Mouse (Mus musculus): ENCODE measurements around the gene Tubb4b. TPM values are rescaled to one million over a fixed set of nuclear protein-coding genes. Genes with fewer than 3 reads are reported as not detected.

Gene Tubb4b
- polyA plus RNA-seq, 1 experiment = 449 TPM

DNA sequence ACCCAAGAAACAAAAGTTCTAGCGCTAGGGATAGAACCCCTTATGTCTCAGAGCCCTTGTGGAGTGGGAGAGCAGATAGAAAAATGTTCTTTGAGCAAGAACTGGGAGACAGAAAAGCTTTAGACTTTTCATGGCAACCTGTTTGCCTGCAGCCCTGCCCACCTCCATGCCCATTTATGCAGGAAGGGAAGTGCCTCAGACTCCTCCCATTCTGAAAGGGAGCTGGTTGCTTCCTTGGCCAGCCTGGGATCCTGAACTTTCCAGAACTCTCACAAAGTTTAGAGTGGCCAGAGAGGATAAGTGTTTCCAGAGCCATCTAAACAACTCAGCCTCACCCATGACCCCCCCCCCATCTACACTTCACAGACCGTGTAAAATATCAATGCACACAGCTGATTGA, 27.3 kb downstream of the Tubb4b start:
- TF ChIP-seq POLR2A (IDR thresholded peaks at IDR 0.05; ENCODE audit: borderline replicate concordance, extremely low read depth, insufficient read depth, insufficient read length, poor library complexity, severe bottlenecking) (no peak), CTCF (IDR thresholded peaks at IDR 0.05; ENCODE audit: borderline replicate concordance, extremely low read depth, insufficient read depth, insufficient read length) (no peak)
- DNase-seq (ENCODE audit: low read depth) = no peak

DNA sequence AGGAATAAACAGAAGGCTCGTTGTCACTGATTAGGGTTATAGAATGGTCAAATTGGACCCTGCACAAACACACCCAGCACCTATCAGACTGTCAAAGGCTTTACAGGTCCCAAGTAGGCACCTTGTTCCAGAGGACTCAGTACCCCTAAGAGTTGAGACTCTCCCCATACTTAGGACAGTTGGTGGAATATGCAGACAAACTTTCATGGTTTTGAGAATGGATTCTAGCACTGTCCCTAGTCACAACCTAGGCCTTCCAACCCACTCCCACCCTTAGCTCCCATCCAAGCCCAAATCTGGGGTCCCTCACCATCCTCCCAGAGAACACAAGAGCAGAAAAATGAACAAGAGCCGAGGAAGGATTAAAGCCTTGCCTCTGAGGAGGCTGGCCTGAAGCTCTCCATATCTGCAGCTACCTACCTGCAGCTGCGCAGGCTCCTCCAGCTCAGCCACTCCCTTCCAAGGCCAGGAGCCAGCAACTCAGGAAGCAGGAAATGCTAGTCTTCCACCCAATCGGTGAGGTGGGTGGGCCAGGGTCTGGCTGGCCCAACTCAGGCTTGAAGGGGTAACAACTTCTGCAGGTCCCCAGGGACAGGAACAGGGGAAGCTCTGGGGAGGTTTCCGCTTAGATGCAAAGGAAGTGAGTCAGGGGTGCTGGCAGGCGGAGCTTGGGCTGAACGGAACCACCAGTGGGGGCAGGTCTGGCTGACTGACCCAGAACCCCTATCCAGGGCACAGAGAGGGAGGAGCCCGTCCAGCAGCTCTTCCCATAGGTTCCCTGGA, 28.1 kb downstream of the Tubb4b start, which contains the start of gene Tor4a:
Gene Tor4a (minus strand): TSS at position 715 of the 783 bp plus-strand sequence.
- TF ChIP-seq POLR2A (IDR thresholded peaks at IDR 0.05; ENCODE audit: borderline replicate concordance, extremely low read depth, insufficient read depth, insufficient read length, poor library complexity, severe bottlenecking) (no peak), CTCF (IDR thresholded peaks at IDR 0.05; ENCODE audit: borderline replicate concordance, extremely low read depth, insufficient read depth, insufficient read length) (no peak)
- DNase-seq (ENCODE audit: low read depth) = peak; percentile 13

DNA sequence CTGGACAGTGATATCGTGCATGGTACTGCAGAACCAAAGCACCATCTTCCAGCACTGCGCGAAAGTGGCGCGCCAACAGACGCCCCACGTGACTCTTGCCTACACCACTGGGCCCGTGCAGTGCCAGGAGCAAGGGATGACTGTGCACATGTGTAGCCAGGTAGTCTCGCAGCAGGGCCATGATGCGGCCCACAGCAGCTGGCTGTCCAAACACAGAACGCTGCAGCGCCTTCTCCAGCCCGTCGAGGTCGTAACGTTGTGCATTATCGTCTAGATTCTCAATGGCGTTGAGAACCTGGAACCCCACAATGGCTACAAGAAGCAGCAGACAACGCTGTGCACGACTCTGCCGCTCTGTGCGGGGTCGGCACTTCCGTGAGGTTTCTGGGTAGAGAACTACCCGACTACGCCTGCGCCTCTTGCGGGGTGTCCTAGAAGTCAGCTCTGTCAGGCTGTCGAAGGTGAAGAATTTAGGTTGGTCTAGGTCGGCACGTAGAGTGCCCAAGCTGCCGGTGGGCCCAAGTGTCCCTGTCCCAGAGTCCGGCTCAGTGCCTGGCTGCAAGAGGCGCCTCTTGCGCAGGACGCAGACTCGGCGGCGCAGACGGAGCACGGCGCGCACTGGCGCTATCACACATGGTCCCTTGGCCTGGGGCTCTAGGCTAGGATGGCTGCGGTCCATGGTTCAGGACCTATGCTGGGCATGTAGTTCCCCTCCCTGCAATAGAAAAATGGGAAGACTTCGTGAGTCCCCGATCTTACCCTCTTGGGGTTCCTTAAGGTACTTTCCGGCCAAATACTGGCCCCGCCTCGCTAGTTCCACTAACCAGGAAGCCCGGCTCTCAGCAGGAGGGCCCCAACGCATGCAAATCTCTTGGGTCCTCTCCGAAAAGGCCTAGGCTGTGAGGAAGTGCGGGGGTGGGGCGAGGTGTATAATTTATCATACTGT, 29.0 kb downstream of the Tubb4b start:
- DNase-seq (ENCODE audit: low read depth) = no peak
- TF ChIP-seq POLR2A (IDR thresholded peaks at IDR 0.05; ENCODE audit: borderline replicate concordance, extremely low read depth, insufficient read depth, insufficient read length, poor library complexity, severe bottlenecking) (no peak), CTCF (IDR thresholded peaks at IDR 0.05; ENCODE audit: borderline replicate concordance, extremely low read depth, insufficient read depth, insufficient read length) (no peak)

DNA sequence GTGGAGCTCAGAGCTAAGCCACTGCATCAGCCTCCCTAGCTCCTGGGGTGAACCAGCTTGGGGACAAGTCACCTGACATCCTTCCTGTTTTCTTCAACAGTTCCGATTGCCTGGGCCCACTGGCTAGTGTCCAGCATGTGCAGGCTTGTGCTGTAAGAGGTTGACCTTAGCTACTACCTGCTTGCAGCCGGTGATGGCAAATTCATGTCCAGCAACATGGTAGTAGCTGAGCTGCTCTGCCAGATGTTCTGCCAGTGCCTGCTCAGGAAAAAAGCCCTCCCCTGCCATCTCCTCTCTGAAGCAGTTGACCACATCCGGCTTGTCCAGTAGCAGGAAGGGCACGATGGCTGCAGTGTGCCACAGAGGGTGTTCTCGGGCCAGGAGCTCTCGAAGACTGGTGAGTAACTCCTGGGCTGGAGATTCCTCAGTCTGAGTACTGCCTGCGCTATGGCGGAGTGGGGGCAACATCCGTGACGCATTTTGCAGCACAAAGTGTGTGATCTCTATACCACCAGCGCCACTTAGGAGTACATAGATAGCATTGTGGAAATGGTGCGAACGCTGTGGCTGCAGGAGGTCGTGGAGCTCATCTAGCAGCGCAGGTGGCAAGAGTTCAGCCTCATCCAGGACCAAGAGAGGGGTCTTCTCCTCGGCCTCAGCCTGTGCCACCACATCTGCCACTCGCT, 29.9 kb downstream of the Tubb4b start:
- no peak for TF ChIP-seq CTCF (IDR thresholded peaks at IDR 0.05; ENCODE audit: borderline replicate concordance, extremely low read depth, insufficient read depth, insufficient read length)
- no peak for TF ChIP-seq POLR2A (IDR thresholded peaks at IDR 0.05; ENCODE audit: borderline replicate concordance, extremely low read depth, insufficient read depth, insufficient read length, poor library complexity, severe bottlenecking)
- no peak for DNase-seq (ENCODE audit: low read depth)

DNA sequence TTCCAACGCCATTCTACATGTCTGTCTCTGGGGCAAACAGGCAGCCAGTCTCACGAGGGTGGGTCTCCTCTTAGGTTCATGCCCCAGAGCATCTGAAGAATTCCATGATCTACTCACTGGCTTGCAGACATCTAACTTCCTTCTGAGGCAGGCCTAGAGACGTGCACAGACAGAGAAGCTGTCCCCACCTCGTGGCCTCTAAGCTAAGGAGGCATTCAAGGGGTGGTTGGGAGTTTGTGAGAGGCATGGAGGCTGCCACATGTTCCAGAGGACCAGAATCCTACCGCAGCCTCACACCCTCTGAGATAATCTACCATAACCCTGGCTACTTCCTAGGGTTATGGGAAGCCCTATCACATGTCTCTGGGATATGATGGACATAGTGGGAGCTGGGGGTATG, 30.5 kb downstream of the Tubb4b start:
- DNase-seq (ENCODE audit: low read depth) = no peak
- TF ChIP-seq CTCF (IDR thresholded peaks at IDR 0.05; ENCODE audit: borderline replicate concordance, extremely low read depth, insufficient read depth, insufficient read length) (no peak), POLR2A (IDR thresholded peaks at IDR 0.05; ENCODE audit: borderline replicate concordance, extremely low read depth, insufficient read depth, insufficient read length, poor library complexity, severe bottlenecking) (no peak)

DNA sequence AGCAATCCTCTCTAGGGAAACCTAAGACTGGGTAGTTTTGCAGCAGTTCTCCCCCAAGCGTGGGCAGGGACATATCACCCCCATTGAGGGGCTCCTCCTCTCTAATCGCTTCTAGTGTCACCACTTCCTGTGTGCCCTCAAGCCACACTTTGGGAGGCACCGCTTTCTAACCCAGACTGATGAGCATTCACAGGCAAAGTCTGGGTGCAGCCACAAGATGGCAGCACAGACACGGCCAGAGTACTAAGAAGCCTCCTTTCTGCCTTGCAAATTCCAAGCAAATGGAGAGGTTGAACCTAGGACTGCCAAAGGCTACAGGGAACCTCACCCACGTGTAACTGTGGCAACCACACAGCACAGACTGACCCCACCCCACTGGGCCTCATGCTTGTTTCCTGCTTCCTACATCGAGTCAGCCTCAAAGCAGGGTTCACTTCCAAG, 31.2 kb downstream of the Tubb4b start:
- DNase-seq (ENCODE audit: low read depth) = peak; percentile 90
- peak; percentile 94 for TF ChIP-seq CTCF (IDR thresholded peaks at IDR 0.05; ENCODE audit: borderline replicate concordance, extremely low read depth, insufficient read depth, insufficient read length)
- TF ChIP-seq POLR2A (IDR thresholded peaks at IDR 0.05; ENCODE audit: borderline replicate concordance, extremely low read depth, insufficient read depth, insufficient read length, poor library complexity, severe bottlenecking) = no peak

DNA sequence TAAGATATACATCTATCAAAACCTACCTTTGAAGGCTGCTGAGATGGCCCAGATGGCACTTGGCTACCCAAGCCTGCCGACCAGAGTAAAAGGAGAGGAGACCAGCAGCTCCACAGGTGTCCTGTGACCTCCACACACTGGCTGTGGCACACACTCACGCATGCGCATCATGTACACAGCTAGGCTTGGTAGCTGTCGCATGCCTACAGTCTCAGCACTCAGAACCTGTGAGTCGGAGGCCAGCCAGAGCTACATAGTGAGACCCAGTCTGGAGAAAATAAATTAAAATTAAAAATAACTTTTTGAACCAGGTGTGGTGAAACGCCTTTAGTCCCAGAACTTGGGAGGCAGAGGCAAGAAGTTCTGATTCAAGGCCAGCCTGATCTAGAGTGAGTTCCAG, 36.7 kb downstream of the Tubb4b start:
- DNase-seq (ENCODE audit: low read depth) = no peak
- TF ChIP-seq CTCF (IDR thresholded peaks at IDR 0.05; ENCODE audit: borderline replicate concordance, extremely low read depth, insufficient read depth, insufficient read length) = no peak
- TF ChIP-seq POLR2A (IDR thresholded peaks at IDR 0.05; ENCODE audit: borderline replicate concordance, extremely low read depth, insufficient read depth, insufficient read length, poor library complexity, severe bottlenecking) = no peak

DNA sequence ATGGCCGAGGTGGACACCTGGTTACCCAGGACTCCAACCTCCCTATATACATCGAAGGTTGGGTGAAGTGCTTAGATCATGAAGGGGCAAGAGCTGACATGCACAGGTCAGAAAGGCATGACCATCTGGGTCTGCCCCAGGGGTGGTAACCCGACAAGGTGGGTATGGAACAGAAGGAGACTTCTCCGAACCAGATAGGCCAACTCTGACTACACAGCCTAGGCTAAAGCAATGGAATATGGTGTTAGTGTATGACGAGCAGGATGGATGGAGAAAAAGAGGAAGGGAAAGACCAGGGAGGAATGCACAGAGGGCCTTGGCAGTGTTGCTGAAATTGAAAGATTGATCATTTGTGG, 37.9 kb downstream of the Tubb4b start:
- TF ChIP-seq CTCF (IDR thresholded peaks at IDR 0.05; ENCODE audit: borderline replicate concordance, extremely low read depth, insufficient read depth, insufficient read length) (no peak), POLR2A (IDR thresholded peaks at IDR 0.05; ENCODE audit: borderline replicate concordance, extremely low read depth, insufficient read depth, insufficient read length, poor library complexity, severe bottlenecking) (no peak)
- DNase-seq (ENCODE audit: low read depth) = no peak

DNA sequence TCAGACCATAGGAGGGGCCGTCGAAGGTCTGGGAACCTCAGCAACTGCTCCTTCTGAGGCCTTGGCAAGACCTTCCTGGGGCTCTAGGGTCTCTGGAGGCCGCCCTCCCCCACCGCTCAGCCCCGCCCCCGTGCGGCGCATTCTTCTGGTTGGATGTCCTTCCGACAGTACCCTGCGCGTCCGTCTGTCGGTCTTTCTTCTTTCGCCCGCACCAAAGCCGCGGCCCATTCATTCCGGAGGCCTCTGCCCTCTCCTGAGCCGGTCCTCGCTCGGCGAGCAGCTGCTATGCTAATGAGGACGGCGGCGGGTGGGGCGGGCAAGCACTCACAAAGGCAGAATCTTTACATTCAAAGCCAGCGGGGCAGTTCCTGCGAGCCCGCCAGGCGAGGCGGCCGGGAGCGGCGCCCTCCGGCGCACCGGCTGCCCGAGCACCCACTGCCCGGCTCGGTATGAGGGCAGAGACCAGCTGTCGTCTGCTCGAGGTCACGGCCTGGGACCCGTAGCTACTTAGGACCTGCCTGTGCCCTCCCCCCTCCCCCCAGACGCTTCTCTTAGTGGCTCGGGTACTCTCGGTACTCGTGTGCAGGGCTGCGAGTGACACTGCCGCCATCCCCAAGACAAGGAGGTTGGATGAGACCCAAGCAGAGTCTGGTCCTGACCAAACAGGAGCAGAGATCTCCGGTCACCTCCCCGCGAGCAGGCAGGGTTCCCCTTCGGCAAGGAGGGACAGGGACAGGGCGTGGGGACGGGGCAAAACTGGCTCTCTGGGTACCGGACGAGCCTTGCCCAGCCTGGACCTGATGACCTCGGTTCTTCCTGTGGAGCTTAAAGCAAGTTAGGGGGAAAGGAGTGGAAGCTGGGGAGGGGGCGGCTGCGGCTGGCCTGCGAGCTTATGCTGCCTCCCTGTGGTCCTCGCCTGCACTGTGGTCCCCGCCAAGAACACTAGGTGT, 38.6 kb downstream of the Tubb4b start:
- TF ChIP-seq CTCF (IDR thresholded peaks at IDR 0.05; ENCODE audit: borderline replicate concordance, extremely low read depth, insufficient read depth, insufficient read length) (peak; percentile 87), POLR2A (IDR thresholded peaks at IDR 0.05; ENCODE audit: borderline replicate concordance, extremely low read depth, insufficient read depth, insufficient read length, poor library complexity, severe bottlenecking) (peak; percentile 94)

DNA sequence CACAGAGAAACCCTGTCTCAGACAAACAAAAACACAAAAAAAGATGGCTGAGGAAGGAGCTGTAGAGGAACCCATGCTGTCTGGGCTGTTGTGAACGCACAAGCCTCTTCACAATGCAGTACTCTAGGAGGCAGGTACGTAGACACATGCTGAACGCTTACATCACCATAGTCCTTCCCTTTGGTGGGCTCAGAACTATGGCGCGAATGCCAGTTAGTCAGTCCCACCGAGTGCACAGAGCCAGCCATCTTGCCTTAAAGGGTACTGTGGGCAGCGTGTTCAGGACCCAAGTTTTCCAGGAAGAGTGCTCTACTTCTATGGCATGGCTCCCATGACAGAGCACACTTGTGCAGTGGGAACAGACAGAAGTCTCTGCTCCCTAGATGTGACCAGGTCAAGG, 40.0 kb downstream of the Tubb4b start:
- TF ChIP-seq POLR2A (IDR thresholded peaks at IDR 0.05; ENCODE audit: borderline replicate concordance, extremely low read depth, insufficient read depth, insufficient read length, poor library complexity, severe bottlenecking) (no peak), CTCF (IDR thresholded peaks at IDR 0.05; ENCODE audit: borderline replicate concordance, extremely low read depth, insufficient read depth, insufficient read length) (no peak)
- DNase-seq (ENCODE audit: low read depth) = no peak

More for the DNA sequence above, 38.6 kb downstream of the Tubb4b start:
- DNase-seq (ENCODE audit: low read depth) = peak; percentile 95
